In the genomic region with DNA sequence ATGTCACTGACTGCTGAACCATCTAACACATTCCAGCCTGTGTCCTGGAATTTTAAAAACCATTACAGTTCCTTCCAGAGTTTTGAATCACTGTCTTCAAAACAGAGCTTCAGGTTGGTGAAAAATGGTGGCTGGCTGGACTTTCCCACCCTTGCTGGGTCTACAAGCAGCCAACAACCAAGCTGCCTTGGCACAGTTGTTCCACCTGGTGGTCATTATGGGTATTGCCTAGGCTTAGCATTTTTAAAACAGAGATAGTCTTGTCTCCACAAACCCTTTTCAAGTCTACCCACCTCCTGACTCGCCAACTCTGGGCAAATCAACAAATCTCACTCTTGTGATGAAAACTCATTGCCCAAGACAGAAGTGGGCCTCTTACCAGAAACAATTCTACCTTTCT, we compare ENCODE assay signal across 11 mouse cellular contexts. TPM values are rescaled to one million over a fixed set of nuclear protein-coding genes. Genes with fewer than 3 reads are reported as not detected.
A peak's percentile ranks its signal among the peaks of the same experiment; 100 is the strongest.
DNase-seq lines count a peak whose midpoint lies in the region; ATAC-seq and TF ChIP-seq lines count a peak whose summit lies in the region.
"Had no signal": no experiment of that assay in that cellular context is flagged by ENCODE, and none has a peak within 500 bp of the region (broad histone marks: within the 10 kb centered on the region; RNA-seq: fewer than 3 reads in every experiment).

No protein-coding gene starts in this region.

- no peak overlapping the region for H3K9ac ChIP-seq in hindbrain, embryonic 16.5 days (ENCODE audit: low read depth, low read length)
- H3K9ac ChIP-seq: embryonic facial prominence, embryonic 12.5 days; hindbrain, embryonic 13.5 days had no signal

- 95% methylated on average over 1 of the region's 1 CpGs for WGBS in hindbrain, embryonic 16.5 days

- no peaks in the 10 kb centered on the region; the same call in none of the 2 replicates for H3K9me3 ChIP-seq in hindbrain, embryonic 16.5 days (ENCODE audit: control insufficient read depth, low read length)

- no peak for ATAC-seq in hindbrain, embryonic 16.5 days
- ATAC-seq: forebrain, embryonic 16.5 days had no signal

- H3K4me3 ChIP-seq in layer of hippocampus, adult 2 months: no peak overlapping the region
- no peak overlapping the region for H3K4me3 ChIP-seq in hindbrain, embryonic 16.5 days (ENCODE audit: low read length)
- H3K4me3 ChIP-seq: embryonic facial prominence, embryonic 12.5 days; hindbrain, embryonic 13.5 days had no signal

- no peak overlapping the region for H3K27ac ChIP-seq in layer of hippocampus, adult 2 months
- no peak overlapping the region for H3K27ac ChIP-seq in hindbrain, embryonic 16.5 days (ENCODE audit: low read depth, low read length)
- H3K27ac ChIP-seq: embryonic facial prominence, embryonic 12.5 days; hindbrain, embryonic 13.5 days had no signal

- peak; percentile 63 for TF ChIP-seq CTCF in layer of hippocampus, adult 2 months (conservative IDR thresholded peaks at IDR 0.05)

- H3K4me2 ChIP-seq in hindbrain, embryonic 16.5 days (ENCODE audit: low read length): no peak overlapping the region
- H3K4me2 ChIP-seq: embryonic facial prominence, embryonic 12.5 days; hindbrain, embryonic 13.5 days had no signal

- no peaks in the 10 kb centered on the region for H3K36me3 ChIP-seq in hindbrain, embryonic 16.5 days (ENCODE audit: control insufficient read depth, insufficient read depth, low read length)
- H3K36me3 ChIP-seq: embryonic facial prominence, embryonic 12.5 days; hindbrain, embryonic 13.5 days had no signal

- no peaks in the 10 kb centered on the region for H3K27me3 ChIP-seq in hindbrain, embryonic 16.5 days (replicated peaks; ENCODE audit: control insufficient read depth, insufficient read depth, low read length)
- H3K27me3 ChIP-seq: embryonic facial prominence, embryonic 12.5 days; hindbrain, embryonic 13.5 days had no signal

- H3K4me1 ChIP-seq in hindbrain, embryonic 16.5 days (ENCODE audit: control insufficient read depth, insufficient read depth, low read depth, low read length): no peaks in the 10 kb centered on the region
- H3K4me1 ChIP-seq: hindbrain, embryonic 13.5 days had no signal

- no peak for DNase-seq in layer of hippocampus, adult 2 months (ENCODE audit: low spot score in 2 of 2)
- no peak for DNase-seq in layer of hippocampus, postnatal 36 days
- DNase-seq in 416B (ENCODE audit: low read depth): peak; percentile 36
- DNase-seq in ES-CJ7 (ENCODE audit: low read depth, low spot score): peak; percentile 82
- DNase-seq in induced T-regulatory cell, adult 2 months (ENCODE audit: low read depth): peak; percentile 72
- DNase-seq in T-cell, adult 2 months (ENCODE audit: low spot score): no peak
- DNase-seq: cerebellum, adult 11 months had no signal

RNA-seq across cellular contexts. Expression of gene Tcp11l2, which starts 17.9 kb away (rescaled TPM):
- 10 to 100 TPM; 27.3 to 29.4 TPM for total RNA-seq in layer of hippocampus, adult 2 months (2021)
- 10 to 100 TPM; 28.4 to 31.1 TPM for total RNA-seq in layer of hippocampus, postnatal 36 days (2021)
- polyA plus RNA-seq in hindbrain, embryonic 16.5 days (2015; fragmentation: Nextera tagmentation; extraction: Ambion mirVana): 21.8 and 24.6 TPM in 2 replicates

RNA-seq across cellular contexts. Expression of gene Ckap4, which starts 24.6 kb away (rescaled TPM):
- total RNA-seq in layer of hippocampus, adult 2 months (2021): 10 to 100 TPM; 20.2 to 20.3 TPM
- 10 to 100 TPM; 21.6 to 22.5 TPM for total RNA-seq in layer of hippocampus, postnatal 36 days (2021)
- polyA plus RNA-seq in hindbrain, embryonic 16.5 days (2015; fragmentation: Nextera tagmentation; extraction: Ambion mirVana): 24.2 and 51.3 TPM in 2 replicates

Comparison
In these comparisons a context has a peak if more than half of its experiments do, and no peak if none do; other contexts are left out.
1. DNase-seq: peak in 416B (single experiment), ES-CJ7 (single experiment) and induced T-regulatory cell, adult 2 months (single experiment); none in layer of hippocampus, adult 2 months (0 of 2), layer of hippocampus, postnatal 36 days (0 of 2) and T-cell, adult 2 months (single experiment).